Mouse (Mus musculus) bone marrow, adult 2 months (tissue): ENCODE results near the gene Gm20605. TPM values are rescaled to one million over a fixed set of nuclear protein-coding genes. Genes with fewer than 3 reads are reported as not detected.

Experiments
- H3K27ac ChIP-seq: fragments of 200-500 bp; 2 replicates; pipeline ENCODE4 v1.5.1; 2012; ENCODE audit warnings: low read depth, mild to moderate bottlenecking, control low read depth, inconsistent platforms, low read length; ENCODE audit not compliant: control insufficient read depth, poor library complexity, insufficient read depth
- H3K4me1 ChIP-seq: fragments of 200-500 bp; 2 replicates; pipeline ENCODE4 v1.6.1; 2011; ENCODE audit warnings: low read length; ENCODE audit not compliant: control insufficient read depth, insufficient read depth
- H3K4me3 ChIP-seq: fragments of 200-500 bp; replicated peaks from 2 replicates; pipeline ENCODE3; 2011; ENCODE audit warnings: mild to moderate bottlenecking, low read depth, low read length, control low read depth; ENCODE audit not compliant: control insufficient read depth
- CTCF ChIP-seq: fragments of 200-500 bp; IDR thresholded peaks from 2 replicates; pipeline ENCODE4 v1.5.1; 2011; ENCODE audit warnings: low read length, control low read depth; ENCODE audit not compliant: control insufficient read depth, insufficient read depth
- POLR2A ChIP-seq: fragments of 200-500 bp; IDR thresholded peaks from 2 replicates; pipeline ENCODE4 v1.6.1; 2011; ENCODE audit warnings: low read depth, mild to moderate bottlenecking, control low read depth, low read length, borderline replicate concordance; ENCODE audit not compliant: control insufficient read depth
- whole genome bisulfite sequencing: fragments of 180-500 bp; shearing (Covaris S2); methylation state at CpG from one replicate; pipeline ENCODE4 v1.1.7; 2018; 5-methylcytosine and 5-hydroxymethylcytosine counted together
- polyA plus RNA-seq: library from polyadenylated mRNA; stranded (reverse); fragments of >200 nt; gene quantifications from 2 replicates; pipeline ENCODE4 v1.2.4, GENCODE M21; 2011; ENCODE audit warnings: low replicate concordance; ENCODE audit not compliant: missing spikeins, insufficient read depth, insufficient read length

Gm20605 gene
- polyA plus RNA-seq, 1 experiment: 41.6 TPM

DNA sequence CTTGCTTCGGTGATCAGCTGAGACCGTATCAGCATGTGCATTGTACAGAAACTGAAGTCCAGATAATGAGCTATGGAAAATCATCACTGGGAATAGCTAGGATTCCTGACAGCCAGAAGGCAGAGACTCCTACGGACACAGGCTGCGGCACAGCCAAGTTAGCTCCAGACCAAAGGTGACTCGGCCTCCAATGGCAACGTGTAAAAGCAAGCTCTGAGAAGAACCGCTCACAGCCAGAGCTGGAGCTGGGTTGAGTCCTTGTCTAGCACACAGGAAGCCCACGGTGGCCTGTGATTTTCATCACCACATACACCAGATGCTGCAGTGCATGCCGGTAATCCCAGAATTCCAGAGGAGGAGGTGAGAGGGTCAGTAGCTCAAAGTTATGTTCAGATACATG lies 61.6 kb downstream of the Gm20605 start:
- 82% methylated on average over 9 of the region's 9 CpGs for WGBS
- Histone ChIP-seq H3K4me1 (peaks cover 7% of the 10 kb centered on the region), H3K27ac (no peak overlapping the region), H3K4me3 (no peak overlapping the region)
- no peak for TF ChIP-seq POLR2A
- no peak for TF ChIP-seq CTCF

DNA sequence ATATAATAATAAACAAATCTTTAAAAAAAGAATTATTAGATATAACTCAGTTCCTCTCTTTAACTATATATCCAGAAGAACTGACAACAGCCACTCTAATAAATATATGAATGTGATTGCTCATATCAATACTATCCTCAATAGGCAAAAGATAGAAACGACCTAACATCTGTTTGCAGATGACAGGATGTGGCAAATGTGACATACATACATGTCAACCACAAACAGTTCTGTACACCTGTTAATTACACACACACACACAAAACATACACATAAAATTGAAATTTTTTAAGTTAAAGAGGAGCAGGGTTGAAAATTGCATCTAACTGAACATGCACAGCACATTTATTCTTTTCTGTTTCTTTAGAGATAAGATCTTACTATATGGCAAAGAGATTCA lies 62.9 kb downstream of the Gm20605 start:
- Histone ChIP-seq H3K4me3 (no peak overlapping the region), H3K27ac (no peak overlapping the region), H3K4me1 (peaks cover 6% of the 10 kb centered on the region)
- 26% methylated on average over 1 of the region's 1 CpGs for WGBS
- no peak for TF ChIP-seq CTCF
- TF ChIP-seq POLR2A: no peak

Other genes with a start within 250 kb of the Gm20605 start
- gene Zan, start 152.1 kb upstream of the Gm20605 start, polyA plus RNA-seq: not detected in 2 replicates
- gene Pop7, start 126.7 kb upstream of the Gm20605 start, polyA plus RNA-seq: 22.1 and 32.2 TPM in 2 replicates
- gene Gigyf1, start 110.6 kb upstream of the Gm20605 start, polyA plus RNA-seq: 57.6 and 80.1 TPM in 2 replicates
- not detected in 2 replicates for gene Epo, start 95.9 kb upstream of the Gm20605 start, polyA plus RNA-seq
- 294 and 476 TPM in 2 replicates for gene Gnb2, start 95.7 kb upstream of the Gm20605 start, polyA plus RNA-seq
- gene Actl6b, start 75.7 kb upstream of the Gm20605 start, polyA plus RNA-seq: not detected in 2 replicates
- 25.9 and 51.0 TPM in 2 replicates for gene Tfr2, start 59.3 kb upstream of the Gm20605 start, polyA plus RNA-seq
- 25.4 and 29.1 TPM in 2 replicates for gene Mospd3, start 28.1 kb upstream of the Gm20605 start, polyA plus RNA-seq
- gene Pcolce, start 15.4 kb upstream of the Gm20605 start, polyA plus RNA-seq: 17.2 and 23.4 TPM in 2 replicates
- gene Fbxo24, start 173 bp upstream of the Gm20605 start, polyA plus RNA-seq: 0.41 TPM in 1 of 2 replicates, not detected in the other
- gene Lrch4, start 54 bp upstream of the Gm20605 start, polyA plus RNA-seq: 36.1 and 108 TPM in 2 replicates
- 65.6 and 161 TPM in 2 replicates for gene Sap25, start 12.2 kb downstream of the Gm20605 start, polyA plus RNA-seq
- gene Irs3, start 16.5 kb downstream of the Gm20605 start, polyA plus RNA-seq: 0.77 TPM in 1 of 2 replicates, not detected in the other
- gene Agfg2, start 55.6 kb downstream of the Gm20605 start, polyA plus RNA-seq: 33.1 and 50.5 TPM in 2 replicates
- 1.2 and 1.9 TPM in 2 replicates for gene Nyap1, start 112.4 kb downstream of the Gm20605 start, polyA plus RNA-seq
- 143 and 144 TPM in 2 replicates for gene Tsc22d4, start 116.6 kb downstream of the Gm20605 start, polyA plus RNA-seq
- gene Ppp1r35, start 149.7 kb downstream of the Gm20605 start, polyA plus RNA-seq: 52.6 and 130 TPM in 2 replicates
- gene Mepce, start 158.5 kb downstream of the Gm20605 start, polyA plus RNA-seq: 25.6 and 45.6 TPM in 2 replicates
- 9.5 and 18.7 TPM in 2 replicates for gene Zcwpw1, start 158.6 kb downstream of the Gm20605 start, polyA plus RNA-seq
- gene Pilra, start 207.1 kb downstream of the Gm20605 start, polyA plus RNA-seq: 27.5 and 45.8 TPM in 2 replicates
- gene Pilrb1, start 228.9 kb downstream of the Gm20605 start, polyA plus RNA-seq: 12.3 and 32.6 TPM in 2 replicates
- 30.9 and 80.6 TPM in 2 replicates for gene Pilrb2, start 242.6 kb downstream of the Gm20605 start, polyA plus RNA-seq